Mouse (Mus musculus) liver, embryonic 14.5 days (tissue): ENCODE results near the gene Cx3cr1.

ENCODE experiments used
- CTCF ChIP-seq: IDR thresholded peaks from 2 replicates; pipeline ENCODE4 v1.5.1; 2016; ENCODE audit warnings: antibody characterized with exemption, low read depth, control low read depth
- EP300 ChIP-seq: IDR thresholded peaks from 2 replicates; pipeline ENCODE4 v1.6.1; 2016; ENCODE audit warnings: antibody characterized with exemption, low read depth

DNA sequence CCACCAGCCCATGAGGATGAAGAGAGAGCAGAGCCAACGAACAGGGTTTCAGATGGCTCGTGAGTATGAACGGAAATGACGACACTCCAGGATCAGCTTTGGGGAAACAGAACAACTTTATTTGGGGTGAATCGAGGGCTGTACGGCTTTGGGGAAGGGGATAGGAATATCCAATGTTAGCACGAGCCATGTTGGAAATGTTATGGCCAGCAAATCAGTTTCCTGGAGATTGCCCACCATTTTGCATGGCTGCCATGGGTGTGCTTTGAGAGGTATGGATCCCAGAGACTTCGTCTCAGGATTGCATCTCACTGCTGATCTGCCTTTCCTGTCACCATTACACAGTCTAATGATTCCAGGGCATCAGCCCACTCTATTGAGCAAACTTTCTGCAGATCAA, 29.6 kb upstream of the Cx3cr1 start:
- TF ChIP-seq CTCF: no peak
- no peak for TF ChIP-seq EP300
